ENCODE assay signal across 13 mouse cellular contexts in genomic region chr6:99271741-99272140, GRCm38 (mm10).
"Had no signal": no experiment of that assay in that cellular context is flagged by ENCODE, and none has a peak within 500 bp of the region (broad histone marks: within the 10 kb centered on the region; RNA-seq: fewer than 3 reads in every experiment).

No protein-coding gene starts in this region.

- DNase-seq: lung, embryonic 14.5 days; lung, postnatal 14 days; retina, postnatal 1 day; thymus, postnatal 36 days had no signal

- H3K36me3 ChIP-seq: liver, embryonic 12.5 days; neural tube, embryonic 13.5 days had no signal

- ATAC-seq: hindbrain, embryonic 16.5 days; inflammation-experienced regulatory T-cells, adult 6 months; liver, embryonic 12.5 days; midbrain, embryonic 16.5 days had no signal

- H3K4me3 ChIP-seq: left cerebral cortex, adult 2 months; liver, embryonic 12.5 days; megakaryocyte, embryonic 14.5 days; neural tube, embryonic 13.5 days had no signal

- H3K9me3 ChIP-seq: liver, embryonic 12.5 days; megakaryocyte, embryonic 14.5 days; neural tube, embryonic 13.5 days had no signal

- H3K27me3 ChIP-seq: liver, embryonic 12.5 days; megakaryocyte, embryonic 14.5 days; neural tube, embryonic 13.5 days had no signal

- H3K9ac ChIP-seq: liver, embryonic 12.5 days; lung, embryonic 14.5 days; neural tube, embryonic 13.5 days had no signal

- H3K4me2 ChIP-seq: liver, embryonic 12.5 days; lung, embryonic 14.5 days; midbrain, embryonic 11.5 days; neural tube, embryonic 13.5 days had no signal

- H3K27ac ChIP-seq: left cerebral cortex, adult 2 months; liver, embryonic 12.5 days; macrophage; neural tube, embryonic 13.5 days had no signal
